Mouse (Mus musculus) limb, embryonic 14.5 days (tissue): ENCODE data around the gene Ddah1. TPM values are rescaled to one million over a fixed set of nuclear protein-coding genes. Genes with fewer than 3 reads are reported as not detected.
A peak's percentile ranks its signal among the peaks of the same experiment; 100 is the strongest.

ENCODE experiments used
- ATAC-seq: fragments of 200-750 bp; cut with Nextera tagmentation; 2 replicates; pipeline ENCODE4 v1.8.0; 2017; ENCODE audit warnings: low read depth, moderate number of reproducible peaks, moderate TSS enrichment; ENCODE audit not compliant: low FRiP score
- DNase-seq: peaks from one replicate; pipeline ENCODE4 v3.0.0-alpha.2; 2015; ENCODE audit warnings: low spot score
- H3K27ac ChIP-seq: fragments of 300-500 bp; sonication (generic); replicated peaks from 2 replicates; pipeline ENCODE4 v1.5.1; 2014; ENCODE audit warnings: low read depth, mild to moderate bottlenecking, low read length, moderate library complexity, mixed read lengths
- H3K27me3 ChIP-seq: fragments of 300-500 bp; sonication (generic); 2 replicates; pipeline ENCODE4 v1.6.1; 2014; ENCODE audit warnings: low read length, mixed read lengths; ENCODE audit not compliant: control insufficient read depth, insufficient read depth
- H3K36me3 ChIP-seq: fragments of 300-500 bp; sonication (generic); 2 replicates; pipeline ENCODE4 v1.6.1; 2014; ENCODE audit warnings: mild to moderate bottlenecking, low read length, moderate library complexity, mixed read lengths; ENCODE audit not compliant: control insufficient read depth, insufficient read depth
- H3K4me1 ChIP-seq: fragments of 300-500 bp; sonication (generic); 2 replicates; pipeline ENCODE4 v1.6.1; 2014; ENCODE audit warnings: antibody characterized with exemption, low read length, mixed read lengths; ENCODE audit not compliant: control insufficient read depth, insufficient read depth
- H3K4me2 ChIP-seq: fragments of 300-500 bp; sonication (generic); replicated peaks from 2 replicates; pipeline ENCODE4 v1.6.1; 2014; ENCODE audit warnings: low read depth, mild to moderate bottlenecking, low read length, moderate library complexity; ENCODE audit not compliant: severe bottlenecking
- H3K4me3 ChIP-seq: fragments of 300-500 bp; sonication (generic); replicated peaks from 2 replicates; pipeline ENCODE4 v1.5.1; 2014; ENCODE audit warnings: low read length
- H3K9ac ChIP-seq: fragments of 300-500 bp; sonication (generic); 2 replicates; pipeline ENCODE4 v1.6.1; 2014; ENCODE audit warnings: mild to moderate bottlenecking, low read depth, low read length, moderate library complexity; ENCODE audit not compliant: severe bottlenecking
- H3K9me3 ChIP-seq: fragments of 300-500 bp; sonication (generic); 2 replicates; pipeline ENCODE4 v1.6.1; 2016; ENCODE audit warnings: low read length; ENCODE audit not compliant: control insufficient read depth
- POLR2A ChIP-seq: fragments of 200-500 bp; IDR thresholded peaks from 2 replicates; pipeline ENCODE4 v1.8.0; 2012; ENCODE audit warnings: inconsistent platforms, mild to moderate bottlenecking, moderate library complexity, borderline replicate concordance; ENCODE audit not compliant: insufficient read depth, insufficient read length; ENCODE audit errors: extremely low read depth
- WGBS: fragments of 180-500 bp; shearing (Covaris S2); extraction: QIAGEN DNeasy Blood & Tissue Kit; methylation state at CpG from one replicate; pipeline ENCODE4 v1.1.7; 2014; 5-methylcytosine and 5-hydroxymethylcytosine counted together
- polyA plus RNA-seq, 2 experiments: library from polyadenylated mRNA; depleted of rRNA in 1 of 2; stranded (reverse) in 1 of 2; unstranded in 1 of 2; fragments of >200 nt; fragmentation: Nextera tagmentation in 1 of 2; extraction: Ambion mirVana in 1 of 2; gene quantifications; 2 replicates each; pipeline versions ENCODE4 v1.2.1 to v1.2.3; 2012 to 2014

Gene Ddah1
- polyA plus RNA-seq, 2 experiments = 32.2 to 48.2 TPM

DNA sequence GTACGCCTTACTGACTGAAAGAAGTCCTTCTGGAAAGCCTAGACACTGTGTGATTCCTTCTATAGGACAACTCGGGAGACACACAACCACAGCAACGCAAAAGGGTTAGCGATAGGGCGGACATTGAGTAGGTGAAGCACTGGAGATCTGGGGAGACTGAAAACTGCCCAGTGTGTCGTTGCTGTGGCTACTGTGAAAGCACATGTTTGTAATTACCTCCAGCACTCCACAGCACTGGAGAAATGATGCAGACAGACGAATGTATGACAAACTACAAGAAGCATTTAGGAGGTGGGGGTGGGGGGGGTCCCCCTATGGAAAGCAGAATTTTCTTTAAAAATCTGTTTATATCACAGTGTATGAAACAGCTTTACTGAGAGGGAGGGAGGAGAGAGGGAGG lies 37.4 kb downstream of the Ddah1 start:
- no peak for TF ChIP-seq POLR2A
- H3K36me3 ChIP-seq = no peaks in the 10 kb centered on the region
- DNase-seq (no peak), ATAC-seq (no peak)
- no peaks in the 10 kb centered on the region for H3K9me3 ChIP-seq
- peaks cover 21% of the 10 kb centered on the region for H3K4me1 ChIP-seq
- 32% methylated on average over 7 of the region's 7 CpGs for WGBS
- H3K27ac ChIP-seq = no peak overlapping the region
- no peaks in the 10 kb centered on the region for H3K27me3 ChIP-seq
- no peak overlapping the region for H3K4me2 ChIP-seq
- no peak overlapping the region for H3K4me3 ChIP-seq
- no peak overlapping the region for H3K9ac ChIP-seq

DNA sequence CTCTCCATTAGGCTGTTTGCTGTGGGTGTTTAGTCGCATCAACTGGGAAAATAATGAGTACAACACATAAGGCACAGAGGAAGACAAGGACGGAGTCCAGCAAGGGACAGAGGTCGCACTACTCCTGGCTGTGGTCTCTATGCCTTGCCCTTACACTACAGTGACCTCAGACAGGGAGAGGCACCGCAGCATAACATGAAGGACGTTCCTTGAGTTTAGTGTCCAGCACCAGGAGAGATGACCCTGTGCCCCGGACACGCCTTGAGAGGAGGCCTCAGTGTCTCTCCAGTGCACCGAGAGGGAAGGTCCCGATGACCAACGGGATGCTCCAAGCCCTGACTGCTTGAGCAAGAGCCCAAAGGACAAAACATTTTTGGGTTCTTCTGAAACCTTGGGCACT lies 39.6 kb downstream of the Ddah1 start:
- no peaks in the 10 kb centered on the region for H3K9me3 ChIP-seq
- H3K4me1 ChIP-seq = peaks cover 12% of the 10 kb centered on the region; the same call in 1 of the 2 replicates
- H3K36me3 ChIP-seq = no peaks in the 10 kb centered on the region
- DNase-seq = no peak
- no peaks in the 10 kb centered on the region for H3K27me3 ChIP-seq
- no peak overlapping the region for H3K27ac ChIP-seq
- no peak overlapping the region for H3K9ac ChIP-seq
- H3K4me2 ChIP-seq = no peak overlapping the region
- 80% methylated on average over 10 of the region's 10 CpGs for WGBS
- TF ChIP-seq POLR2A = no peak
- no peak overlapping the region for H3K4me3 ChIP-seq
- no peak for ATAC-seq

DNA sequence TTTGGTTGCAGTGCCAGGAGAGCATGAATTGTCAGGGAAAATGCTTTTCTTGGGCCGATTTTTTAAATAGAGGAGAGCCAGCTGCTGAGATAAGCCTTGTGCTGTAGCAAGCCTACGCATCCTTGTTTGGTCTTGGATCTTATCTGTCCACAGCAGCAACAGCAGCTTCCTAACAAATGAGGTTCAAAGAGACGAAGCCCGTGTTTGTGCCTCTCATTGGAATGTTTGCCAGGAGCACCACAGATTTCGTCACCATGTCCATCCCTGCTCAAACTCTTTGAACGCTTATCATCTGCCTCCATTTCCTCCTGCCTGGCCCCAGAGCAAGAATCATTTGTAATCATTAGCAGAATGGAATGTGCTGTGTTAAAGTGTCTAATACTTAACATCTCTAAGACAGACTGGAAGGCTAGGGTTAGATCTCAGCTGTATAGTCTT lies 40.3 kb downstream of the Ddah1 start:
- no peak overlapping the region for H3K4me2 ChIP-seq
- WGBS = 27% methylated on average over 6 of the region's 6 CpGs
- no peak for DNase-seq
- no peak for ATAC-seq
- no peak overlapping the region for H3K9ac ChIP-seq
- no peaks in the 10 kb centered on the region for H3K27me3 ChIP-seq
- H3K4me1 ChIP-seq = peaks cover 12% of the 10 kb centered on the region; the same call in 1 of the 2 replicates
- no peak for TF ChIP-seq POLR2A
- H3K36me3 ChIP-seq = no peaks in the 10 kb centered on the region
- no peaks in the 10 kb centered on the region for H3K9me3 ChIP-seq
- H3K27ac ChIP-seq = no peak overlapping the region
- no peak overlapping the region for H3K4me3 ChIP-seq

DNA sequence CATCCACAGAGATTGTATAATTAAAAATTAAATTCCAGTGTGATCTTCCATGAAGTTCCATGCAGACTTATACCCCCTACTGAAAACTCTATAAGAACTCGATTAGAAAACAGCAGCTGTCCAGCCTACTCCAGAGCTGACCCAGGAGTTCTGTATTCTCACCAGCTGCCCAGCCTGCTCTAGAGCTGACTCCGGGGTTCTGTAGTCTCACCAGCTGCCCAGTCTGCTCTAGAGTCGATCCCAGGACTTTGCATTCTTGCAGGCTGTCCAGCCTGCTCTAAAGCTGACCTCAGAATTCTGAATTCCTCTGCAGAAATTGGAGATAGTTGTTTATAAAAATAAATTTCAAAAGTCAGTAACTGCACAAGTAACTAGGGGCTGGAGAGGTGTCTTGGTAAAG lies 40.9 kb downstream of the Ddah1 start:
- Histone ChIP-seq H3K27me3 (no peaks in the 10 kb centered on the region), H3K9me3 (no peaks in the 10 kb centered on the region), H3K9ac (no peak overlapping the region), H3K36me3 (no peaks in the 10 kb centered on the region), H3K27ac (no peak overlapping the region), H3K4me2 (no peak overlapping the region), H3K4me3 (no peak overlapping the region), H3K4me1 (peaks cover 12% of the 10 kb centered on the region; the same call in 1 of the 2 replicates)
- 59% methylated on average over 3 of the region's 3 CpGs for WGBS
- TF ChIP-seq POLR2A = no peak
- ATAC-seq (no peak), DNase-seq (no peak)

DNA sequence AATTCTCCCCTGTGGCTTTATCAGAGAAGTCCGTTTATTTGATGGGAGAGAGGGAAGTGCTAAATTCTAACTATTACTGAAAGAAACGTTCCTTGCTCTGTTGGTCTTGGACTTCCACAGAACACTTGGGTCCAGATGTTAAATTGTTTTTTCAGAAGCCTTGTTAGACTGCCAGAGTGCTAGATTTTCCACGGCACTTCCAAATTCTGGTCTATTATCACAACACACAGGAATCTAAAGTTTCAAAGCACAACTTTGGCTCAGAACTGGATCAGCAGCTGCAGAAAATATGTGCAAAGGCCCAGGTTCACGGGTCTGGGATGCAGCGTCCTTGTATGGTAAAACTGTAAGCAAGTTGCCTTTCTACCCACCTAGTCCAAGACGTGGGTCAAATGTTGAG lies 43.6 kb downstream of the Ddah1 start:
- peak; percentile 56 for DNase-seq

DNA sequence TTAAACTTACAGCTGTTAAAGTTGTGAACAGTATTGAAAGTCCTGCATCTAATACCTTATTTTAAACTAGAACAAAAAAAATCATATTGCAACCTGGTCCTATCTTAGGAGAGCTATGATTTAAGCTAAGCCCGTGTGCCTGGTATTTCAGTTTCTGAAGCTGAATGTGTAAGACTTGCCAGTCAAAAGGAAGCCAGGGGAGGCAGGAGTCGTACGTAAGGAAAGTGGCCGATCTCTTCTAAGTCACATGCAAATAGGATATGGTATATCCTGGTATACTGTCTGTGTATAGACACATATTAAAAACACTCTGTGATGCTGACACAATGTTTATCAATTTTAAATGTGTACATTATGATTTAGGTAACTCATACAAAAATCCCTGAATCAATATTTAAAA lies 47.4 kb downstream of the Ddah1 start:
- WGBS = 38% methylated on average over 4 of the region's 4 CpGs
- TF ChIP-seq POLR2A = no peak
- H3K9ac ChIP-seq = no peak overlapping the region
- no peak overlapping the region for H3K4me2 ChIP-seq
- H3K27ac ChIP-seq = no peak overlapping the region
- no peaks in the 10 kb centered on the region for H3K27me3 ChIP-seq
- no peaks in the 10 kb centered on the region for H3K36me3 ChIP-seq
- ATAC-seq = no peak
- peaks cover 15% of the 10 kb centered on the region for H3K4me1 ChIP-seq
- DNase-seq = no peak
- H3K9me3 ChIP-seq = no peaks in the 10 kb centered on the region
- H3K4me3 ChIP-seq = no peak overlapping the region

More for the DNA sequence above, 43.6 kb downstream of the Ddah1 start:
- no peak for ATAC-seq
- no peak overlapping the region for H3K9ac ChIP-seq
- H3K4me1 ChIP-seq = peaks cover 24% of the 10 kb centered on the region
- no peak overlapping the region for H3K4me3 ChIP-seq
- no peaks in the 10 kb centered on the region for H3K36me3 ChIP-seq
- H3K9me3 ChIP-seq = no peaks in the 10 kb centered on the region
- no peak overlapping the region; the same call in 1 of the 2 replicates for H3K27ac ChIP-seq
- no peaks in the 10 kb centered on the region for H3K27me3 ChIP-seq
- TF ChIP-seq POLR2A = no peak
- H3K4me2 ChIP-seq = no peak overlapping the region
- 47% methylated on average over 6 of the region's 6 CpGs for WGBS
